8 mouse cellular contexts compared by ENCODE assay signal in the genomic region with DNA sequence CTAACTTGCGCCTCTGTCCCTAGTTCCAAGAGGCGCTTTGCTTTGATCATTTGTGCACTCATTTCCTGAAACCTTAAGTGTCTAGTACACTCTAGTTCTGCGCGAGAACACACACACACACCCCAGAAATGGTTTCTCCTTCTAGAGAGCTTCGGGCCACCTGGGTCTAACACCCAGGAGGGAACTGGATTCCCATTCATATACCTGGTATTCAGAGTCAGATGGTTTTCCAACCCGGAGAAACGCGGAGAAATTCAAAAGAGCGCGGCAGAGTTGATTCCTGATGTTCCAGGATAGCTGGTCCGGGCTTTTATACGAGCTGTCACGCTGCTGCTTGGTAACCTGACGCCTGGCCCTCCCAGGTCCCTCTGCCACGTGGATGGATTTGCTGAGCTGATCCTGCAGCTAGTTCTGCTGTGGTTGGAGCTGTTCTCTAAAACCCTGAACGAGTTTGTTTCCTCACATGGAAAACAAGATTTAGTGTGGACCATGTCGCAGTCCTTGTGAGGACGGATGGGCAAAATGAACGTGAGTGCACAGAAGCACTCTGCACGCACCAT. TPM values are rescaled to one million over a fixed set of nuclear protein-coding genes. Genes with fewer than 3 reads are reported as not detected.
DNase-seq lines count a peak whose midpoint lies in the region; ATAC-seq and TF ChIP-seq lines count a peak whose summit lies in the region.

A gene (minus strand): TSS at position 285 of the 560 bp plus-strand sequence.

- no peak for TF ChIP-seq CTCF in intestine, postnatal 0 days (IDR thresholded peaks at IDR 0.05; ENCODE audit: low read depth)
- TF ChIP-seq CTCF in lung, postnatal 0 days (IDR thresholded peaks at IDR 0.05) = no peak

- peak within 1 kb of the TSS; percentile 88 for H3K4me2 ChIP-seq in forebrain, embryonic 15.5 days (replicated peaks)
- H3K4me2 ChIP-seq in intestine, postnatal 0 days (replicated peaks; ENCODE audit: low read depth) = peak within 1 kb of the TSS; percentile 98
- H3K4me2 ChIP-seq in lung, postnatal 0 days (replicated peaks; ENCODE audit: low read depth, low read length) = peak within 1 kb of the TSS; percentile 88

- WGBS in forebrain, embryonic 15.5 days = 2% methylated on average over 20 of the region's 20 CpGs
- 2% methylated on average over 20 of the region's 20 CpGs for WGBS in intestine, postnatal 0 days
- WGBS in lung, postnatal 0 days = 1% methylated on average over 20 of the region's 20 CpGs

- no peaks in the 10 kb centered on the region for H3K36me3 ChIP-seq in forebrain, embryonic 15.5 days
- H3K36me3 ChIP-seq in intestine, postnatal 0 days (ENCODE audit: control insufficient read depth, insufficient read depth) = no peaks in the 10 kb centered on the region
- H3K36me3 ChIP-seq in lung, postnatal 0 days (ENCODE audit: insufficient read depth, low read length) = no peaks in the 10 kb centered on the region

- no peaks in the 10 kb centered on the region for H3K9me3 ChIP-seq in forebrain, embryonic 15.5 days
- H3K9me3 ChIP-seq in intestine, postnatal 0 days (ENCODE audit: control insufficient read depth) = no peaks in the 10 kb centered on the region
- no peaks in the 10 kb centered on the region for H3K9me3 ChIP-seq in lung, postnatal 0 days (ENCODE audit: low read length)

- H3K27me3 ChIP-seq in forebrain, embryonic 15.5 days = peaks cover 55% of the 10 kb centered on the region
- H3K27me3 ChIP-seq in intestine, postnatal 0 days (replicated peaks; ENCODE audit: control insufficient read depth, insufficient read depth, low read length) = peaks cover 25% of the 10 kb centered on the region; the same call in 1 of the 2 replicates
- 0 out of 2 replicates have a peak, but pooled peaks cover 14% of the 10 kb centered on the region for H3K27me3 ChIP-seq in lung, postnatal 0 days (replicated peaks; ENCODE audit: insufficient read depth, low read length)

- DNase-seq in 3T3-L1 (ENCODE audit: low read depth, low spot score) (peak; percentile 45), MN1 (ENCODE audit: low spot score) (peak; percentile 66)
- DNase-seq in lung, postnatal 0 days (ENCODE audit: low spot score) = peak; percentile 48
- DNase-seq in yolk sac, embryonic 10.5 days (ENCODE audit: low spot score) = peak; percentile 66
- no peak for DNase-seq in cerebellum, adult 11 months
- DNase-seq in thymus, postnatal 36 days = no peak

- TF ChIP-seq EP300 in lung, postnatal 0 days (IDR thresholded peaks at IDR 0.05) = no peak

- peaks cover 23% of the 10 kb centered on the region for H3K4me1 ChIP-seq in forebrain, embryonic 15.5 days
- H3K4me1 ChIP-seq in intestine, postnatal 0 days (replicated peaks; ENCODE audit: control insufficient read depth, insufficient read depth, low read length) = no peaks in the 10 kb centered on the region; the same call in 1 of the 2 replicates
- peaks cover 7% of the 10 kb centered on the region; the same call in 1 of the 2 replicates for H3K4me1 ChIP-seq in lung, postnatal 0 days (ENCODE audit: insufficient read depth, low read depth, low read length)

- ATAC-seq in forebrain, embryonic 15.5 days (replicated peaks) = no peak
- ATAC-seq in intestine, postnatal 0 days = no peak
- ATAC-seq in lung, postnatal 0 days = no peak

- peak within 1 kb of the TSS; percentile 42 for H3K9ac ChIP-seq in forebrain, embryonic 15.5 days (replicated peaks)
- peak within 1 kb of the TSS; percentile 11; the same call in 1 of the 2 replicates for H3K9ac ChIP-seq in intestine, postnatal 0 days (ENCODE audit: low read depth, low read length)
- H3K9ac ChIP-seq in lung, postnatal 0 days (replicated peaks; ENCODE audit: low read depth) = no peak within 1 kb of the TSS

- peak within 1 kb of the TSS; percentile 63 for H3K4me3 ChIP-seq in forebrain, embryonic 15.5 days
- H3K4me3 ChIP-seq in intestine, postnatal 0 days (ENCODE audit: low read depth, low read length) = peak within 1 kb of the TSS; percentile 58
- H3K4me3 ChIP-seq in lung, postnatal 0 days (ENCODE audit: low read depth, low read length) = peak within 1 kb of the TSS; percentile 50

- H3K27ac ChIP-seq in forebrain, embryonic 15.5 days (replicated peaks) = no peak within 1 kb of the TSS
- H3K27ac ChIP-seq in intestine, postnatal 0 days (ENCODE audit: low read depth, low read length) = no peak within 1 kb of the TSS
- H3K27ac ChIP-seq in lung, postnatal 0 days (ENCODE audit: low read length) = no peak within 1 kb of the TSS

RNA-seq across cellular contexts. Expression of the gene that starts here (rescaled TPM):
- 0.11 and 0.18 TPM in 2 replicates for polyA plus RNA-seq in forebrain, embryonic 15.5 days (2015; fragmentation: Nextera tagmentation; extraction: Ambion mirVana)
- polyA plus RNA-seq in intestine, postnatal 0 days (2015; fragmentation: Nextera tagmentation; extraction: Ambion mirVana) = 0.48 and 0.69 TPM in 2 replicates
- 0.47 and 0.54 TPM in 2 replicates for polyA plus RNA-seq in lung, postnatal 0 days (2015; fragmentation: Nextera tagmentation; extraction: Ambion mirVana)

Comparison
In these comparisons a context has a peak if more than half of its experiments do, and no peak if none do; other contexts are left out.
1. Peak in DNase-seq, H3K4me3 ChIP-seq and H3K4me2 ChIP-seq in lung, postnatal 0 days; RNA of the gene not detected or under 1 TPM.
2. DNase-seq: peak in 3T3-L1 (single experiment), MN1 (single experiment) and yolk sac, embryonic 10.5 days (single experiment); none in cerebellum, adult 11 months (single experiment) and thymus, postnatal 36 days (0 of 2).
3. Peak in every context shown above with its lines, with median percentiles within 50 percentile points of each other: H3K4me2 ChIP-seq and H3K4me3 ChIP-seq.